Mouse (Mus musculus) monocyte, adult 2 months (primary cell): ENCODE measurements around the gene Pgpep1.

Experiments used
- DNase-seq, 2 experiments: peaks; one replicate each; pipeline ENCODE4 v3.0.0; 2022; ENCODE audit warnings: low spot score in 2 of 2, low read depth in 1 of 2

Pgpep1 gene

DNA sequence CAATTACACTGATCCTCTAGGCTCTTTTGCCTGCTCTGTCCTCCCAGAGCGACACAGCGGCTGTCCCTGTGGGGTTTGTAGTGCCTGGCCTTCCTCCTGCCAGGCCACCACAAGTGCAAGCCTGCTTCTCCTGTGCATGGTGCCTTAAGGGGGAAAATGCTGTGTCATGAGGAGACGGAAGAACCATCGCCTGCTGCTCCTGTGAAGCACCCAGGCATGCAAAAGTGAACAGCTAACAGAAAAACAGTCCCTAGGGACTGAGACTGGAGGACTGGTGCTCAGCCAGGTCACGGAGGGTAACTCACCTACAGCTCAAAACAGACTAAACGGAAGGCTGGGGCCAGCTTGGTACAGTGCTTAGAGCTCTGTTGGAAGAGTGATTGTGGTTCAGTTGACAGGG, 24.7 kb downstream of the Pgpep1 start:
- DNase-seq: no peak

DNA sequence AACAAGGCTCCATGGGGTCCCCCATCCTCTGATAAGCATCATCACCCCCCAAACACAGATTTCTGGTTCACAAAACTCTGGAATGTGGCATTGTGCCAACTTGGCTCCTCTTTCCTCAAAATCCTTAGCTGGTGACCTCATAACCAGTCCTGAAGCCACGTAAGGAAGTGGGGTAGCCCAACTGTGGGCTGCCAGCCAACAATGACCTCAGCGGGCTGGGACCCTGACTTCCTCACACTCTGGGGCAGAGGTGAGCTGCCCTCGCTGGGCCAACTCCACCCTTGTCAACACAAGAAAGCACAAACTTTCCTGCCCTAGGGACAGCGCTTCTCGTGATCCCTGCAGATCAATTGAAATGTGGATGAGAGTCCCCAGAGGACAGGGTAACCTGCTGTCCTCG, 26.1 kb downstream of the Pgpep1 start:
- peak in 1 of 2 experiments; percentile 68 for DNase-seq

DNA sequence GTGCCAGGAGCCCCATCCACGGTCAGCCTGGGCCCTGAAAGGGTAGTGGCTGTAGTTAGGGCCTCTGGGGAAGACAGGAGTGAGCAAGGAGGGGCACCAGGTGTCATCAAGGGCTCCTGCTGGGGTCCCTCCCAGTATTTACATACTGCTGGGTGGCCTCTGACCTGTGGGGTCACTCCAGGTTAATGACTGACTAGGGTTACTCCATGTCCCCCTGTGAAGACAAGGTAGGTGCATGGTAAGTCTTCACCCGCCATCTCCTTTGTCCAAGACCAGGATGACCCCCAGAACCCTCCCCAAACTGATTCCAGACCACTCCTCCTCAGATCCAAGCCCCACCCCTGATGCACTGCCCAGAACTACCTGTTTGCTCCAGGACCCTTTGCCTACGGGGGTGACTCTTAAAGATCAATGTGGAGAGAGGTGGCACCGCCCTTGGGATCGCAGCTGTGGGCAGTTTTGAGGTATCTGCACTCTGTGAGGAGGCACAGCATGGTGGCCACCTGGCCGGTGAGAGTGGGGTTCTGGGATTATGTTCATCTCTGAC, 27.8 kb downstream of the Pgpep1 start, which contains the start of gene Gdf15:
Gdf15 (minus strand) TSS at position 111 of the 547 bp plus-strand sequence.
- DNase-seq: no peak

DNA sequence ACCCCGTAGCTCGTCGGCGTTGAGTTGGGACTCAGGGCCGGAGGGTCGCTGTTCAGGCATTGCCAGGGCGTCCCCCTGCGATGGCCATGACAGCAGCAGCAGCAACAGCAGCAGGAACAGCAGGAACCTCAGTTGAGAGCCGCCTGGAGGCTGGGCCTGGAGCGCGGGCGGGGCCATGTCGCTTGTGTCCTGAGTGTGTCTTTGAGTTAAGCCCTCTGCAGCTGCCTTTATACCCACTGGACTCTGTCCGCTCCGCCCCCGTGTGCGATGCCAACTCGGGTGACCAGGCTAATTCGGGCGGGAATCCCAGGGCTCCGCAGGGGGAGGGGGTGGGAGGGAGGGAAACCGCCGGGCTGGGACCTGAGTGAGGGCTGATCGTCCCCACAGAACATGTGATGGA, 28.8 kb downstream of the Pgpep1 start:
- DNase-seq: no peak

DNA sequence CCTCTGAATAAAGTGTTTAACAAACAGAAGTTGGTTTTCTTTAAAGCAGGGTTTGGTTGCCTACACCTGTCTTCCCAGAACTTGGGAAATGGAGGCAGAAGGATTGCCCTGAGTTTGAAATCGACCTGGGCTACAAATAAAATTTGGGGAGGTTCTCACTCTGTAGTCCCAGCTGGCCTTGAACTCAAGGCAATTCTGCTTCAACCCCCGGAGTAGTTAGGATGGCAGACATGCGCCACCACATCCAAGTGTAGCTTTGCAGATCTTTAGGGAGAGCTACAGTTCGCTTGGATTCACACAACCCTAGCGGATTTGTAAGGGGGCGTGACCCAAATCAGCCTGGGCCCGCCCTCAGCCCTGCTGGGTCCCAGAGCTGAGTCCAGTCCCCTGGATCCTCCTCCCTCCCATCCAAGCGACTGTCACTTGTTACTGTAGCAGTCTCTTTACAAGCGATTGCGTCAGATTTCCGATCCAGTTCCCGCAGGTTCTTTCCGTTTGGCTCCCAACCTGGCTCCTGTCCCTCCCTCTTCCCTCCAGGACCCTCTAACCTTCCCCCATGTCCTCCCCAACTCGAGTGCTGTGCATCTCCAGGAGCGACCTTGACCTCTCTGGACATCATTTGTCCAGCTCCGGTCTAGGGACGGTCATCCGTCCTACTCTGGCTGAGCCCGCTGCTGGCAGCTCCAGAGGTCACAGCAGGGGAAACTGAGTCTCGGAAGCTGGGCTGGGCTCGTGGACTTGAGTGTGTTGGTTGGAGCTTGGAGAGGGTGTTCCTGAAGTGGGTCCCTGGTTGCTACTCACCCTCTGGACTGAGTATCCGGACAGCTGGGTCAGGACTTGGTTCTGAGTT, 29.4 kb downstream of the Pgpep1 start:
- DNase-seq: no peak

DNA sequence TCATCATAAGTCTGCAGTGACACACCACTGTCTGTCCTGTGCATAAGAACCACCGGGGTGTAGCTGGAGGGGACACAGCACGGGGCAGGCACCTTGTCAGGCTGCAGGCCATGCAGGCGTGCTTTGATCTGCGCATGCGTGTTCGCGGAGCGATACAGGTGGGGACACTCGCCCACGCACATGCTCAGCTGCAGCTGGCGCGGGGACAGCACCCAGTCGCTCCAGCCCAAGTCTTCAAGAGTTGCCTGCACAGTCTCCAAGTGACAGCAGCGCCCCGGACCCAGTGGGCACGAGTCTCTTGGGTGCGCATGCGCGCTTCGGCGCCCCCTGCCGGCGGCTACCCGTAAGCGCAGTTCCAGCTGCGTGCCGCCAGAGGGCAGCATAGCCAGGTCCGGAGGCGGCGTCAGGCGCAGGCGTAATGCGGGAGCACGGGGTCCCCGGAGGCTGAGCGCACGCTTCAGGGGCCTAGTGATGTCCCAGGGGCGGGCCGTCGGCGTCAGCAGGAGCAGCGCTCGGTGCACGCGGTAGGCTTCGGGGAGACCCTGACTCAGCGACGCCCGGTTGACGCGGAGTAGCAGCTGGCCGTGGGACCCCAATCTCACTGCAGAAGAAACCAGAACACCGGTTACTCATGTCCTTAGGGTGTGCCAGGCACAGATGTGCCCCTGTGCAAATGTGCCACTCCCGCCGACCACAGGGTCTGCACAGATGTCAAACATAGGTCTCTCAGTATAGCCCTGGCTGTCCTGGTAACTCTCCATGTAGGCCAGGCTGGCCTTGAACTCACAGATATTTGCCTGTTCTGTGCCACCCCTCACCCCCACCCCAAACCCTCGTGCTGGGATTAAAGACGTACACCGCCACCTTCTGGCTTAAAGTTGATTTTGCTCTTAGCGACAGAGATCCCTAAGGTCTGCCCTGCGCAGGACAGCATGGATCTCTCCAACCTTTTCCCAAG, 30.3 kb downstream of the Pgpep1 start:
- DNase-seq: peak; percentile 62 to 88

DNA sequence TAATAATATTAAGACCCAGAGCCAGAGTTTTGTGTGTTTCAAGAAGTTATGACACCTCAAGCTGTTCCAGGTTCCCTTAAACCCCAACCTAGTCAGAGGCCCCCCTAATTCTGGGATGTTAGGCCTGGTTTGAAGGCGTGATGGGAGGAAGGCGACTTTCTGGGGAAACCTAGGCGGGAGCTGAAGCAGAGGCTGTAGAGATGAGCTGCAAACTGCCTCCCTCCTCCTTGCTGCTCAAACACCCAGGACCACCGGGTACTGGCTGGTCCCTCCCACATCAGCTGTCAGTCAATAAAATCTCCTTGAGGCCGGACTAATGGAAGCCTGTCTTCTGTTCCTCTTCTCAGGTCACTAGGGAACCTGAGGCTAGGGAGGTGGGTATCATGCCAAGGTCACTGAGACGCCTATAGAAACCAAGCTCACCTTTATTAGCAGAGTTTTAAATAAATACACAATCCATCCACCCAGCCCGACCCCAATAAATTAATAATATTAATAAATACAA, 31.1 kb downstream of the Pgpep1 start:
- no peak for DNase-seq

DNA sequence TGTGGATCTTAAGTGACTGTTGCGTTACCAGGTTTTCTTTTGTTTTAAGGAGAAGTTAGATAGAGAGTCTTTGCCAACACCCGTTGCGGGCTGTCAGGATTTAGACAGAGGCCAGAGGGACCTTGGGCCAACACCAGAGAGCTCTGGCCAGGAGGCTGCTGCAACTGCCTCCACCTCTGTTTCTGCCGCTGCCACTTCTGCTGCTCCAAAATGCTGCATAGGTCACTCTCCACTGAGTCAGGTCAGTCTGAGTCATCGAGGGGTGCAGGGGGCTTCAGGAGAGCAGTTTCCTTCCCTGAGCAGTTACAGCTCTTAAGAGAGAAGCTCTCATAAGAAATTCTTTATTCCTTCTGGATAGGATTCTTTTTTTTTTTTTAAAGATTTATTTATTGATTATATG, 33.1 kb downstream of the Pgpep1 start:
- DNase-seq: no peak

DNA sequence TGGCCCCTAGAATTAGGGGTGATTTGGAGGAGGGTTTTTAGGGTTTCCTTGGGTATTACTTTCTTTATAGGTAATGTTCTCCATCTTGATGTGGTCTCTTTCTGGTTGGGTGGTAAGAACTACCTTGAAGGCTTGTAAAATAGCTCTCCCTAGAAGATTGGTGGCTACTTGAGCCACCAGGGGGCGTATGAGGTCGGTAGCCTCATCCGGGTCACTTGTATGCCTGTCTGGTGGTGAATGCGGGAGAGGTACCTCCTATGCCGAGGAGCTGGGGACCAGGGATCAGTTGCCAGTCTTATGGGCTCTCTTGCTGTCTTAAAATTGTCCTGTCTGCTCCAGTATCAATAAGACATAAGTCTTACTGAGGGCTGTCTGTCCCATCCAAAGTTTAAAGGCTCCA, 35.1 kb downstream of the Pgpep1 start:
- DNase-seq: no peak

DNA sequence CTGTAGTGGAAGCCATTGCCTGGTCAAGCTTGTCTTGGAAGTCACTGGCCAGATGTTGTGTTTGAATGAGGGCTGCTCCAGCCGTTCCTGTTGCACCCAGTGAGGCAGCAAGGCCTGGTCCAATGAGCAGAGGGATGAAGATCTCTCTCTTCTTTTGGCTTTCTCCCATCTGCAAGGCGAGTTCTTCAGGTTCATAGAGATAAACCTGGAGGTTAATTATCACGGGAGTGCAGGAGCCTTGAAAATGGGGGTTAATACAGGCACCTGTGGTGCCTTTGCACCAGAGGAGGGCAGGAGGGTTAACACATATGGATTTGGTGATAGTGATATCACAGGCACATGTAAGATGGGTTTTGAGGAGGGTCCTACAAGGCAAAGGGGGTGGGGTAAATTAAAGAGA, 38.0 kb downstream of the Pgpep1 start:
- DNase-seq: no peak

DNA sequence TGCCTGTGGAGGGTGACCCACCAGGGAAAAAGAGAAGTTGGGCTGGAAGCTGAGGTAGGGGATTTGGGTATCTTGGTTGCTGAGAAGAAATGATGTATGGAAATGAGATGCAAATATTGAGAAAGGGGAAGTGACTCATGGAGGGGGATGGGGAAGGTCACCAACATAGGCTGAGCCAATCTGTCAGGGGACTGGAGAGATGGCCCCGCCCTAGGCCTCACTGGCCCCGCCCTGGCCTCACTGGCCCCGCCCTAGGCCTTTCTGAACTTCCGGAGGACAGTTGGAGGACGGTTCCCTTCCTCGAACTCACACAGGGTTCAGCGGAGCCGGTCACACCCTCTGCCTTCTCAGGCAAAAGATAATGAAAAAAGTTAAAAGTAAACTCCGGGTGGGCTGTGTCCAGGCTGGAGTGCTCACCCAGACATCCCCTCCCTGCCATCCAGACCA, 41.3 kb downstream of the Pgpep1 start:
- DNase-seq: peak; percentile 90 to 92

DNA sequence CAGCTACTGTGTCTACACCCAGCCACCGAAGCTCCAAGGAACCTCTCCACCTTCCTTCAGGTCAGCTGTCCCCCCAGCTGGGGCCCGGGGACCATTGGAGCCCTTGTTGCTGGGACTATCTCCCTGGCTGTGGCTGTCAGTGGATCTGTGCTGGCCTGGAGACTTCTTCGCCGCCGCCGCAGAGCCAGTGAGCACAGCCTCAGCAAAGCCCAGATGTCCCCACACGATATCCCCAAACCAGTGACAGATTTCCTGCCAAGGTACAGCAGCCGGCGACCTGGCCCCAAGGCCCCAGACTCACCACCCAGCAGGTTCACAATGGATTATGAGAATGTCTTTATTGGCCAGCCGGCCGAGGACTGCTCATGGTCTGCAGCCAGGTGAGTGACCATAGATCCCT, 42.2 kb downstream of the Pgpep1 start:
- DNase-seq: no peak

DNA sequence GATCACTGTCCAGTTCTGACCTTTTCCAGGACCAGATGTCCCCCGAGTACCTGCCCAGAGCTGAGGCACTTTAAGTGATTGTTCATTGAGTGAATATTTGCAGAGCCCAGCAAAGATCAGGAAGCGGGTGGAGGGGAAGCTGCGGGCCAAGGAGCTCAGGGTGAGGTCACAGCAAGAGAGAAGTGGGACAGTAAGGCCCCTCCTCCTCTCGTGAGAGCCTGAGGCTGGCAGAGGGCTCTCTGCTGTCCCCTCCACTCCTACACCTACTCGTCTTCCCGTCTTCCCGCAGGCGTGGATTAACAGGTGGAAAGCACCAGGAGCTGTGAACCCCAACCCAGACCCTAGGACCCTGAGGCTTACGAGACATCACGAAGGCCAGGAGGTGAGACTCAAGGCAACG, 43.5 kb downstream of the Pgpep1 start:
- DNase-seq: peak in 1 of 2 experiments; percentile 64

DNA sequence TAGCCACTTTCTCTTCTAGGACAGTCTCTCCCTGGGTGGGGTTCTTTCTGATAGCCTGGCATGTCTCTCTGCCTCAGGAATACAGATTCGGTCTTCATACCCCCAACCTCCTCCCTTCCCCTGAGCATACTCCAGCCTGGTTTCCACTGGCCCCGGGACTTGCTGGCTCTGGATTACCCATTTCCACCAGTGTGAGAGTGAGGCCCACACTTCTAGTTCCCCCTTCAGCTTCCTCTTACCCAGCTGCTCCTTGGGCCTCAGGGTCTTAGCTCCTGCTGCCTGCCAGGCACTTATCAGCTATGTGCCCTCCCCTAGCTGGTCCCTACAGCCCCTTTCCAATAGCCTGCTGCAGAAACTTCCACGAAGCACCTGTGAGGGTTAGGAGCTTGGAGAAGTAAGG, 44.3 kb downstream of the Pgpep1 start, which contains the start of gene Lrrc25:
Lrrc25 (plus strand) TSS at position 262 of the 400 bp plus-strand sequence.
- peak in 1 of 2 experiments; percentile 60 for DNase-seq

DNA sequence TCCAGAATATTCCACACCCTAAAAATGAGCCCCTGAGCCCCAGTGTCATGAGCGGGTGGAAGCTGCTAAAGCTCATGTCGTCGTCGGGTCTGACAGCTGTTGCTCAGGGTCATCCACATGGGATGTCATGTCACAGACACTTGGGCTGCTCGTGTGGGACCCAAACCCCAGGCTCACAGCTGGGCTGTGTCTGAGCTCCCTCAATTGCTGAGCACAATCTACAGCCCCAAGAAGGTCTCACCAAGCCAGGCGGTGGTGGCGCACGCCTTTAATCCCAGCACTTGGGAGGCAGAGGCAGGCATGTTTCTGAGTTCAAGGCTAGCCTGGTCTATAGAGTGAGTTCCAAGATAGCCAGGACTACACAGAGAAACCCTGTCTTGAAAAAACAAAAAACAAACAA, 44.9 kb downstream of the Pgpep1 start:
- no peak for DNase-seq

DNA sequence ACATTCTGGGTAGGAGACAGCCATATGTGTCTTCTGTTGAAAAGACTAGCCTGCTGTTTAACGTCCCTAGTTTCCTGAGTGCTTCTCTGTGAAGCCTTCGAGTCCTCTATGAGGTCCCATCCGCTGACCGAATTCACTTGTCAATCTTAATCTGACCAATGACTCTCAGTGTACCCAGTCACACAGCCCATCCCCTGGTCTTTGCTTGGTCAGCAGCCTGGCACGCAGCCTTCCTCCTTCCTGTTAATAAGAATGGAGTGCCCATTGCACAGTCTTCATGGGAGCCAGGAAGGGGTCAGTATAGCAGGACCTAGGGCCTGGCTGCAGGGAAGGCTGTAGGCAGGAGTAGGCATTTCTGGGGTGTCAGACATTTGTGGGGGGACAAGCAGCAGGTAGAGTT, 45.7 kb downstream of the Pgpep1 start:
- DNase-seq: no peak

DNA sequence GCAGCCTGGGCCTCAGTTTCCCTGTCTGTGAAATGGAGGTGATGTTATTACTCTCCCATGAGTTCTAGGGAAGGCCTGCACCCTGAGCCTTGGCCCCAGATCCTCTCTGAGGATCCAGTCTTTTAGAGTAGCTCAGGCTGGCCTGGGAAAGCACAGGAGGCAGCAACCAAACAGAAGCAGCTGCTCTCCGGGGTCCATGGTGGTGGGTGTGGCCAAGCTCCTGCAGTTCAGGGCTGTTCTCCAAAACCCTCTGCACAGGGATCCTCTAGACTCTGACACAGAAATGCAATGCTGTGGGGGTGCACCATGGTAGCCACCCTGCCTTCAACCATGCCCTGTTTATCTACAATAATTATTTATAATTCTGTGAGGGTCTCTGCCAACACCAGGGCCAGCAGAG, 46.4 kb downstream of the Pgpep1 start:
- DNase-seq: no peak

DNA sequence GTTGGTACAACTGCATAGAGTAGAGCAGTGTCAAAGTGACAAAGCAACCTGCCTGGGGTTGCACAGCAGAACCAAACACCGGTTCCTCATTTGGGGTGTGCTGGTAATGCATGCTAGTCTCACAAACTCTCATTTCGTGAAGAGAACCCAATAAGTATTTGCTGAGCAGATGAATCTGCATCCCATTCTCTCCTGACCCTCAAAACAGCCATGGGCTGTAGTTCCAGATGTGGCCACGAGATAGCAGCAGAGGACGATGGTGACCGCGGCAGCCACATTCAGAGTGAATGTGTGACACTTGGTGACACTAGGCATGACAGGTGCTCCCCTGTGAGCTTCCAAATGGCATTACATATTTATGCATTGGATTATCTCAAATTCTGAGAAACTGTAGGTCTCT, 48.3 kb downstream of the Pgpep1 start:
- DNase-seq: peak in 1 of 2 experiments; percentile 90

DNA sequence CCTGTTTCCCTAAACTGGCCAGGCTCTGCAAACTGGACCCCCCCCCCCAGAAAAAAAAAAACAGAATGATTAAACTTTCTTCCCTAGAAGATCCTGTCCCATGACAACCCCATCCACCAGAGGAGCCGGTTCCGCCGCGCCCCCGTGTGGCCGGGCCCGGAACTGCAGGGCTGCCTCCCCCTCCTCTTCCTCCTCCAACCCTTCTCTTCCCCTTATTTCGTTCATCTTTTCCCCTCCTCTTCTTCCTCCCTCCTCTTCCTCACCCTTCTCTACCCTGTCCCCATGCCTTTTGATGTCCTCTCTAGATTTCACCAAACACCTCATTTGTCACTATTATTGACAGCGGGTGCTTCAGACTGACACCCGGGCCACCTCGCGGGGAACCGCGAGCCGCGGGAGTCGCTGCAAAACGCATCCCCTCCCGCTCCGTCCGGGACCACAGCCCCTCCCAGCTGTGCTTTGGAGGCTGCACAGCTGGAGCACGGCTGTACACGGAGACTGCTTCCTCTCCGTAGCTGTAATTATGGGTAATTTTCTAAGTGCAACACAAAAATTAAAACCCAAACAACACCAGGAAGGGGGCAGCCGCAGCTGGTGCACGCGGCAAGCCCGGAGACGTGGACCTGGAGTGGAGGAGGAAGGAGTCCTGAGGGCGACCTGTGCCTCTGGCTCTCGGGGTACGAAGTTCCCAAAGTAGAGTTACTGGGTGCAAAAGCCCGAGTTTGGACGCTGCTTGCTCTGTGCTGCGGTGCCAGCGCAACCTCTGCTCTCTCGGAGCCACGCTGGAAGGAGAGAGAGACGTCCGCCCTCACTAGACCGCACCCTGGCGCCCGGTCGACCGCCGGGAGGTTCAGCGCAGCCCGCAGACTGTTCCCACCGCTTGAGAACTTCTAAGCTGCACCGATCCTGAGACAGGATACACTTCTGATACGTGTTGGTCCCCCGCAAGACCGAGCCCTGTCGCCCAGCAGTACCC, 49.1 kb downstream of the Pgpep1 start:
- DNase-seq: peak in 1 of 2 experiments; percentile 81
